Mouse (Mus musculus): ENCODE measurements around the gene Map4k3.

- TF ChIP-seq CTCF (IDR thresholded peaks at IDR 0.05; ENCODE audit: extremely low read depth, insufficient read depth, low read length) (no peak), POLR2A (IDR thresholded peaks at IDR 0.05; ENCODE audit: extremely low read depth, insufficient read depth, low read length) (peak; percentile 49; the same call in 1 of the 2 replicates)
Measured at GRCm38 (mm10) chr17:80577214-80577613, 151.1 kb downstream of the Map4k3 start.

Measured in cortical plate, adult 2 months (tissue).